Mouse (Mus musculus): ENCODE measurements at regions not wholly inside any gene's neighbourhood (a gene's known extent, or its start where the extent isn't known, plus 50 kb on each side); places are given as distances from the start of the nearest gene placed in this dataset.

DNA sequence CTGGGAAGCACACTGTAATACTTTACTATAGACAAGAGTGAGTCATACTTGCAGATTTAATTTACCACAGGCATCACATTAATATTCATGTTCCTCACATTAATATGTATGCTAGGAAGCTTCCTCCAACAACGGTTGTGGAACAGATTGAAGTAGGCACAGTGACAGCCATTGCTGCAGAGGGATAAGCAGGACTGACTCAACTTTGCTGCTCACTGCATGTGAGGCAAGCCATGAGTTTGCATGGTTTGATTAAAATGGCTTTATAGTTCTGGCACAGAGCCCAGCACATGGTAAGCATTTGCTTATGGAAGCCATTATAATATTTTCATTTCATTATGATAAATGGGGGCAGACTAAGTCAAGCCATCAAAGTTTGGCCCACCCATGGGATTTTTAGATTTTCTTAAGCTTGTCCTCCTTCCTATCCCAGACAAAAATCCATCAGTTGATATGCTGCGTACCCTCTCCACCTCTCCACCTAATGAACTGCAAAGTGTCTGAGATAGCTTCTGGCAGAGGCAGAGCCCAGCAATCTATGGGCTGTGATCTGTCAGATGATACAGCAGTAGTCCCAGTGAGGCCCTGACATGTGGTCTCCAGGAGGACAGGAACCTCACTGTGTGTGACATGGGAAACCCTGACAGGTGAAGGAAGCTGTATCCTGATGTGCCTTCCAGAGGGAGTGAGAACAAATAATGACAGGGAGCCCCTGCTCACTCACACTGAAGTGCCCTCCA lies 109.6 kb upstream of the Arrdc4 start:
- Histone ChIP-seq H3K9ac (replicated peaks; ENCODE audit: low read length) (no peak overlapping the region), H3K9me3 (ENCODE audit: low read length) (no peaks in the 10 kb centered on the region), H3K4me2 (ENCODE audit: low read depth, low read length) (no peak overlapping the region), H3K4me3 (ENCODE audit: low read length) (no peak overlapping the region), H3K4me1 (ENCODE audit: insufficient read depth, low read length) (no peaks in the 10 kb centered on the region), H3K27me3 (ENCODE audit: insufficient read depth, low read length) (no peaks in the 10 kb centered on the region), H3K27ac (no peak overlapping the region), H3K36me3 (ENCODE audit: insufficient read depth, low read length) (no peaks in the 10 kb centered on the region)
- ATAC-seq: 0 out of 2 replicates have a peak, but pooled peaks have one; percentile 40
- TF ChIP-seq CTCF (IDR thresholded peaks at IDR 0.05; ENCODE audit: low read depth): no peak
- peak; percentile 39 for DNase-seq (ENCODE audit: low spot score)
- WGBS: 39% methylated on average over 2 of the region's 2 CpGs

GRCm38 (mm10) chr7:68851981-68852575 lies 103.0 kb upstream of the Arrdc4 start:
- Histone ChIP-seq H3K27me3 (ENCODE audit: insufficient read depth, low read length) (no peaks in the 10 kb centered on the region), H3K4me1 (ENCODE audit: insufficient read depth, low read length) (no peaks in the 10 kb centered on the region), H3K4me2 (ENCODE audit: low read depth, low read length) (no peak overlapping the region), H3K27ac (no peak overlapping the region), H3K9me3 (ENCODE audit: low read length) (no peaks in the 10 kb centered on the region), H3K36me3 (ENCODE audit: insufficient read depth, low read length) (no peaks in the 10 kb centered on the region), H3K9ac (replicated peaks; ENCODE audit: low read length) (no peak overlapping the region), H3K4me3 (ENCODE audit: low read length) (no peak overlapping the region)
- ATAC-seq (no peak), DNase-seq (ENCODE audit: low spot score) (no peak)
- TF ChIP-seq CTCF (IDR thresholded peaks at IDR 0.05; ENCODE audit: low read depth): no peak
- WGBS: 34% methylated on average over 3 of the region's 3 CpGs

DNA sequence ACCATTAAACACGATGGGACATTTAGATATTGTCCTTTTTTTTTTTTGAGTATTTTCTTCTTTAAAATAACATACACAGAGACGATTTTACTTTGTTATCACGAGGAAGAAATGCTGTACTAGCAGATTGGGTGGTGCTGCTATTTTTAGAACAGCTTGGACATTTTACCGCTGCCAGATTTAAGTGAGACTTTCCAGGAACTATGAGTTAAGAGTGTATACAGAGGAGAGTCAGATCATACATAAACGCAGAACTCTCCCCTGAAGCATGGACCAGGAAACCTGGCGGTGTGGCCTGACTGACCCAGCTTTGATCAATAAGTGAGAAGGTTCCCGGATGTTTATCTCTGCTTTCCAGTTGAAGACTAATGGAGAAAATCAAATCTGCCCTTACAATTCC lies 95.6 kb upstream of the Arrdc4 start:
- 77% methylated on average over 7 of the region's 7 CpGs for whole genome bisulfite sequencing
- Histone ChIP-seq H3K4me2 (ENCODE audit: low read depth, low read length) (no peak overlapping the region), H3K4me1 (ENCODE audit: insufficient read depth, low read length) (no peaks in the 10 kb centered on the region), H3K36me3 (ENCODE audit: insufficient read depth, low read length) (no peaks in the 10 kb centered on the region), H3K4me3 (ENCODE audit: low read length) (no peak overlapping the region), H3K9ac (replicated peaks; ENCODE audit: low read length) (no peak overlapping the region), H3K27me3 (ENCODE audit: insufficient read depth, low read length) (no peaks in the 10 kb centered on the region), H3K27ac (no peak overlapping the region), H3K9me3 (ENCODE audit: low read length) (no peaks in the 10 kb centered on the region)
- ATAC-seq: no peak
- TF ChIP-seq CTCF (IDR thresholded peaks at IDR 0.05; ENCODE audit: low read depth): no peak
- no peak for DNase-seq (ENCODE audit: low spot score)

DNA sequence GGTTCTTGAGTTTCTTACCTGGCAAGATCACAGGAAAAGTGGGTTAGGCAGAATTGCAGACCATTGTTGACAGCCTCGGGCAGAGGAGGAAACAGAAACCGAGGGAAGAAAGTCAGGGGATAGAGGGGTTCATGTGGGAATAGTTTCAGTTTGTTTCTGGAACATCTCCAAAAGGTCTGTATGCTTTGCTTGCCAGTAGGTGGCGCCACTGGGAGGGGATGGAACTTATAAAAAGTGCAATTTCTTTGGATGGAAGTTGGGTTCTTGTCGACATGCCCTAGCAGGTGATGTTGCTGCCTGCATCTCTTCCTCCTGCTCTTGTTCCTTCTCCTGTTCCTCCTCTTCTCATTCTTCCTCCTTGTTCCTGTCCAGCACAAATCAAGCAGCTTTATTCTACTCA lies 94.3 kb upstream of the Arrdc4 start:
- Histone ChIP-seq H3K27me3 (ENCODE audit: insufficient read depth, low read length) (no peaks in the 10 kb centered on the region), H3K36me3 (ENCODE audit: insufficient read depth, low read length) (no peaks in the 10 kb centered on the region), H3K9ac (replicated peaks; ENCODE audit: low read length) (no peak overlapping the region), H3K9me3 (ENCODE audit: low read length) (no peaks in the 10 kb centered on the region), H3K4me1 (ENCODE audit: insufficient read depth, low read length) (no peaks in the 10 kb centered on the region), H3K4me3 (ENCODE audit: low read length) (no peak overlapping the region), H3K27ac (no peak overlapping the region), H3K4me2 (ENCODE audit: low read depth, low read length) (no peak overlapping the region)
- WGBS: 56% methylated on average over 4 of the region's 4 CpGs
- TF ChIP-seq CTCF (IDR thresholded peaks at IDR 0.05; ENCODE audit: low read depth): peak; percentile 48
- peak; percentile 26 for DNase-seq (ENCODE audit: low spot score)
- ATAC-seq: no peak

DNA sequence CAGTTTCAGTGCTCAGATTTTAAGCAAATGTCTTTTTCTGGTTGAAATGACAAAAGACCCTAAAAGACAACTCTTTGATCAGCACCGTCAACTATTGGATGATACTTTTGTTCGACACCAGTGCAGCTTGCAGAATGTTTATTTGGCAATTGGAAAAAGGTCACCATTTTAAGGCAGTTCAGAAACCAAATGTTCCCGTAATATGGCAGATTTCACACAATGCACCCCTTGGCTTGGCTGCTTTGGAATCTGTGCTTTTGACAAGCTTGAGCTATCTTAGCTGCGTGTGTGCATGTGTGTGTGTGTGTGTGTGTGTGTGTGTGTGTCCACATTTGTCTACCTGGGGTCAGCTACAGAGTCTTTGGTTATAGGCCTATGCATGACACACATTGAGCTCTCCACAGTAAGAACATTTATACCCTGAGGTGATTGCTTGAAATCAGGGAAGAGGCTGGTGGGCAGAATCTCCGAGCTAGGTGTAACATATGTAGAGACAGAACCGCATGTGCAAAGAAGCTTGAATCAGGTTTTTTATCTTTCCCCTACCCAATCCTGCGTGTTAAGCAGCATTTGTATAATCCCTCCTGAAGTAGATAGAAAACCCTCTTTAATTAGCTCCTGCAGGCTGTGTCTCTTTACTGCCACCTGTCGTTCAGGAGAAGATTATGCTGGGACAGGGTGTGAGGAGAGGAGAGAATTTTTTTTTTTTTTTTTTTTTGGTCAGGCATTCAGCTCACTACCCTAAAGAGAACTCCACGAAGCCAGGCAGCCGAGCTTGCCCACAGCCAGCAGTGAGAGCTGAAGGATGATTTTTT lies 85.1 kb upstream of the Arrdc4 start:
- Histone ChIP-seq H3K9ac (replicated peaks; ENCODE audit: low read length) (no peak overlapping the region), H3K4me2 (ENCODE audit: low read depth, low read length) (no peak overlapping the region), H3K4me3 (ENCODE audit: low read length) (no peak overlapping the region), H3K4me1 (ENCODE audit: insufficient read depth, low read length) (no peaks in the 10 kb centered on the region), H3K36me3 (ENCODE audit: insufficient read depth, low read length) (no peaks in the 10 kb centered on the region), H3K9me3 (ENCODE audit: low read length) (no peaks in the 10 kb centered on the region), H3K27me3 (ENCODE audit: insufficient read depth, low read length) (no peaks in the 10 kb centered on the region), H3K27ac (no peak overlapping the region)
- peak; percentile 78 for TF ChIP-seq CTCF (IDR thresholded peaks at IDR 0.05; ENCODE audit: low read depth)
- ATAC-seq (peak; percentile 64; the same call in 1 of the 2 replicates), DNase-seq (ENCODE audit: low spot score) (peak; percentile 72)
- 41% methylated on average over 10 of the region's 10 CpGs for WGBS

DNA sequence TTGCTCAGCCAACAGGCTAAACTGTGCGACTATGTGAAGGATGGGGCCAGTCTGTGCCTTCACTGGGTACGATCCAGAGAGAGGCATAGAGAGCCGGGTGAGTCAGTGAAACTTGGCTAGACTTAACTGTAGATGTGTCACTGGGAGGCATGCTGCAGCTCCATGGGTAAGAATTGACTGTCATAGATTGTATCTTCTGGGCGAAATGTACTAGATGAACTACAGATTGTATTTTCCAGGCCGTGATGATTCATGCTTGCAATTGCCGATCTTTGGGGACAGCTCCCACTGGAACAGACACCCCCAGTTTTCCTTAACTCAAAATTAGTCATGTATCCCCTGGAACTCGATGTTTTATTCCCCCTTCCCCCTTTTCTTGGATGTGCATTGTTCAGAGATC lies 84.5 kb upstream of the Arrdc4 start:
- TF ChIP-seq CTCF (IDR thresholded peaks at IDR 0.05; ENCODE audit: low read depth): no peak
- Histone ChIP-seq H3K9ac (replicated peaks; ENCODE audit: low read length) (no peak overlapping the region), H3K27ac (no peak overlapping the region), H3K4me3 (ENCODE audit: low read length) (no peak overlapping the region), H3K9me3 (ENCODE audit: low read length) (no peaks in the 10 kb centered on the region), H3K4me2 (ENCODE audit: low read depth, low read length) (no peak overlapping the region), H3K36me3 (ENCODE audit: insufficient read depth, low read length) (no peaks in the 10 kb centered on the region), H3K4me1 (ENCODE audit: insufficient read depth, low read length) (no peaks in the 10 kb centered on the region), H3K27me3 (ENCODE audit: insufficient read depth, low read length) (no peaks in the 10 kb centered on the region)
- ATAC-seq (no peak), DNase-seq (ENCODE audit: low spot score) (no peak)
- WGBS: 83% methylated on average over 7 of the region's 7 CpGs
